Mouse (Mus musculus) kidney, postnatal 10 days (tissue): Measurements from ENCODE around the gene Pdx1.

Experiments used
- DNase-seq: peaks from one replicate; pipeline ENCODE4 v3.0.0; 2021; ENCODE audit warnings: mixed read lengths

The Pdx1 gene

DNA sequence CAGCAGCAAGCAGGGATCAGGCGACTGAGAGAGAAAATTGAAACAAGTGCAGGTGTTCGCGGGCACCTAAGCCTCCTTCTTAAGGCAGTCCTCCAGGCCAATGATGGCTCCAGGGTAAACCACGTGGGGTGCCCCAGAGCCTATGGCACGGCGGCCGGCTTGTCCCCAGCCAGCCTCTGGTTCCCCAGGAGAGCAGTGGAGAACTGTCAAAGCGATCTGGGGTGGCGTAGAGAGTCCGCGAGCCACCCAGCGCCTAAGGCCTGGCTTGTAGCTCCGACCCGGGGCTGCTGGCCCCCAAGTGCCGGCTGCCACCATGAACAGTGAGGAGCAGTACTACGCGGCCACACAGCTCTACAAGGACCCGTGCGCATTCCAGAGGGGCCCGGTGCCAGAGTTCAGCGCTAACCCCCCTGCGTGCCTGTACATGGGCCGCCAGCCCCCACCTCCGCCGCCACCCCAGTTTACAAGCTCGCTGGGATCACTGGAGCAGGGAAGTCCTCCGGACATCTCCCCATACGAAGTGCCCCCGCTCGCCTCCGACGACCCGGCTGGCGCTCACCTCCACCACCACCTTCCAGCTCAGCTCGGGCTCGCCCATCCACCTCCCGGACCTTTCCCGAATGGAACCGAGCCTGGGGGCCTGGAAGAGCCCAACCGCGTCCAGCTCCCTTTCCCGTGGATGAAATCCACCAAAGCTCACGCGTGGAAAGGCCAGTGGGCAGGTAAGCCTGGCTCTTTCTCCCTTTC is at the start of gene Pdx1:
Gene Pdx1 (plus strand): TSS at position 34 of the 747 bp plus-strand sequence.
- no peak for DNase-seq

DNA sequence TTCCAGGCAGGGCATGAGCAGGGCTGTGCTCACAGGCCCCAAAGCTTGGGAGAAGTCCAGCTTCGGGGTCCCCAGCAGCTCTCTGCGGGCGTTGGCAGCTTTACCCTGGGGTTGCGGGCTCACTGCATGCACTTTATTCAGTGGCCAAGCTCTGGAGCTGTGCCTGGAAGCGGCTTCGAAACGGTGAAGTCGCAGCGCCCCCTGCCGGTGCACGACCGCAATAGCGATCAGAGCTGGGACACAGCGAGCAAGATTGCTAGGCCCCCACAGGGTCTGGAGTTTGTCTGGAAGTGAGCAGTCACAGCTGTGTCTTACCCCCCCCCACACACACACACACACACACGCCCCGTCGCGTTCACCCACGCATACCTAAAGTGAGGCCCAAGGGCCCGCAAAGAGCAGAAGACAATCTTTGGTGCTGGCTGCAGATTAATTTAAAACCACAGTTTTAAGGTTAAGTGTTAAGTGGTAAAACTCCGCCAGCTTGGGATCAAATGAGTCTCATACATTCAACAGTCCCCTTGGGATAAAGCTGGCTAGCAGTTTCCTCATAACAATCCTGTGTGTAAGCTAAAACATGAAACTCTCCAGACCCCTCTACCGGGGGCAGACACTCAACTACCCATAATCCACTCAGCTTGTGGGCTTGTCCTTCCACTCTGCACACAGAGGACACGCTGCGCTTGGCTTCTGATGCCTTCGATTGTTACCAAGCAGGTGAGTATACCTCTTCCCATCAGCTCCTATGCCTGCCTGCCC is 42.2 kb upstream of the Pdx1 start:
- peak; percentile 90 for DNase-seq

DNA sequence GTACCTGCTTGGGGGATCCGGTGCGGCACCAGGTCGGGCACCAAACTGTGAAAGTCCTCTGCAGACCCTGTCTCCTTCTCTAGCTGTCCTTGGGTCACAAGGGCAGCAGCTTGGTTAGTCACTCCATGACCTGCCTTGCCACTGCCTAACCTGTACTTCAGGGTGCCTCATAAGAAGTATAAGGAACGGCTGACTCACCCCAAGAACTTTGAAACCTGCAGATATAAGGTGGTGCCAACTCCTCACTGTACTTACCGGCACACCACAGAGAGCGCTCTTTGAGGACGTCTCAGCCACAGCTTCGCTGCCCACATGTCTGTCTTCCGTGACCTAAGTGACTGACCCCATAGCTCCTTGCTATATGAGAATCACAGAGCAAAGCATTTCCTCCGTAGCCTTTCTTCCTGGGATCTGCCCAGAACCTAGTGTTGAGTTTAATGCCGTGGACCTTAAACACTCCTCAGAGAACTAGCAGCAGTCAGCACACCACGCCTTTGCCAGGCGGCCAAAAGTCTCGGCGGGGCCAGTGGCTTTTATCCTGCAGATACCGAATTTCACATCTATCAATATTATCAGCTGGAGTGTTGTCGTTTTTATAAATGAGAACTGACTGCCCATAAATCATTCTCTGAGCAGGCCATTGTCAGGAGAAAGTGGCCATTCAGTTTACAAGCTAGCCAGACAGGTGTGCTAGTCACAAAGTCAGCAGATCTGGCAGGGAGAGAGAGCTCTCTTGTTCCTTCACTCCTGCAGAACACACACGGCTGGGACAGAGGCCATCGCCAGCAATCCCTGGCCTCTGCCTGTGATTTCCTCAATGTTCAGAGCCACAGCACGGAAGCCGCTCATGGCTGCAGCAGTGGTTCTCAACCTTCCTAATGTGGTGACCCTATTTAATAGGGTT is 34.1 kb upstream of the Pdx1 start:
- no peak for DNase-seq

GRCm38 (mm10) chr5:147243908-147244307 is 25.9 kb upstream of the Pdx1 start:
- no peak for DNase-seq

GRCm38 (mm10) chr5:147260189-147260588 is 9.6 kb upstream of the Pdx1 start:
- no peak for DNase-seq

- no peak for DNase-seq
These were observed 9.0 kb upstream of the Pdx1 start for GRCm38 (mm10) chr5:147260778-147261177.

DNA sequence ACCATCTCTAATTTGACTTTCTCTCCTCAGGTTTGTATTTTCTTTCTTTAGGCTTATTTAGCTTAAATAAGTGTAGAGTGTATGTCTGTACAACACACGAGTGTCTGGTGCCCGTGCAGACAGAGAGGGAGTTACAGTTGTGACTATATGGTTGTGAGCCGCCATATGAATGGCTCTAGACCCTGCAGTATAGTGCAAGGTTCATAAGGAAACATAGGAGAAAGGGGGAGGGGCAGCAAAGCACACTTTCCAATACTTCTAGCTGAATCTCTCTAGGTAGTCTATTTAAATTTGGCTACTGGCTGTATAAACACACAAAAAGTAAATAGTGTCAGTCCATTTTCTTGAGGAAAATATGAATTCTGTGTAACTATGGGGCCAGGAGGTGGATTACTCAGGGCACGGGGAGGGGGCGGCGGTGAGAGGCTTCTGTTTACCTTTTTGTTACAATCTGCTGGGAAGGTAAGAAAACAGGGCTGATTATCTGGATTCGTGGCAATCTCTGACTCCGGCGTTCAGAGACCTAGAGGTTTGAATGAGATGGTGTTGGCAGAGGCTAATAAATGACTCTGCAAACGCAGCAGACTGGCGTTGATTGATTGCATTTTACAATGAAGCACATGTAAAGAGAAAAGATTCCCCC is 7.7 kb upstream of the Pdx1 start:
- no peak for DNase-seq

DNA sequence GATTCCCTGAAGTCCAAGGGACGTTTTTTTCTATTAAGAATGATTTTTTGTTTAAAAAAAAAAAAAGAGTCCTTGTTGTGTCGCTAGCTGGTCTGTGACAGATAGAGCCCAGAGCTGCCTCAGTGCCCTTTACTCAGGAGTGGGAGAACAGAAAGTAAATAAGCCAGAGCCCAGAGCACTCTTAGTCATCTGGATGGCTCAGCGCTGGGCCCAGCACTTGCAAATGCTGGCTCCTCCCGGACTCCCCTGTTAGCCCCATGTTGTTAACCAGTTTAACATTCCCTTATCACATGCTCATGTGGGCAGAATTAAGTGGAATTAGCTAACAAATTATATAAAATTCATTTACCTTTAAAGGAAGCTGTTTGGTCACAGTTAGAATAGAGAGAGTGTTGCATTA is 5.8 kb upstream of the Pdx1 start:
- no peak for DNase-seq

GRCm38 (mm10) chr5:147267434-147267833 is 2.3 kb upstream of the Pdx1 start:
- no peak for DNase-seq

DNA sequence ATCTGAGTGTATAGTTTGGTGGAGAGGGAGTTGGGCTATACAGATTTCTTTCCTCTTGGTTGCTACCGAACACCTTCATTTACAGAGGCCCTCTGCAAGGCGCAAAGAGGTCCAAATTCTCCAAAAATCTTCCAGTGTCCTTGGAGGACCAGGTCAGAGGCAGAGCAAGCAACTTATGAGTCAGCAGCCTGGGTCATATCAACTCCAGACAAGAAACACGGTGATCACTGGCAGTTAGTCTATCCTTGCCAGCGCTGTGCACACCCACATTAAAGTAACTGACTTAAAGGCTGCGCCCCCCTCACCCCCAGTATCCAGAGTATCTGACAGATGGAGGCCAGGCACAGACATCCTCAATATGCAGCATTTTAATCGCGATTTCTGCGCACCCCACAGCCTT is 1.0 kb upstream of the Pdx1 start:
- DNase-seq, result no peak

- no peak for DNase-seq
These were observed 388 bp upstream of the Pdx1 start for GRCm38 (mm10) chr5:147269371-147269770.

- no peak for DNase-seq
These were observed 1.2 kb downstream of the Pdx1 start for GRCm38 (mm10) chr5:147270673-147271655.

GRCm38 (mm10) chr5:147272046-147272807 is 2.5 kb downstream of the Pdx1 start:
- no peak for DNase-seq

GRCm38 (mm10) chr5:147272808-147273345 is 3.1 kb downstream of the Pdx1 start:
- no peak for DNase-seq

- no peak for DNase-seq
These were observed 4.7 kb downstream of the Pdx1 start for GRCm38 (mm10) chr5:147274174-147275141.

DNA sequence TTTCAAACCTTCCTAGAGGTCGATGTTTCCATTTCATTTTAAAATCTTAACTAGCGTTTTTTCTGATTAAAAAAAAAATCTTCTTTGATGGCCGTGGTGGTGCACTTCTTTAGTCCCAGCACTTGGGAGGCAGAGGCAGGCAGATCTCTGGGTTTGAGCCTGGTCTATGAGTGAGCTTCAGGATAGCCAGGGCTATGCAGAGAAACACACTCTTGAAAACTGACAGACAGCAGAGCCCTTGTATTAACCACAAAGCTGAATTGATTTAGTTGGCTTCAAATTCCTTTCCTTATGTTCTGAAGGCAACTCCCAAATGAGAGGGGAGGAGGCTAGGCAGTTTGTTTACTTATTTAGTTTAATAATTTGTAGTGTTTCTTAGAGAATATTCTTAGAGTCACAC is 6.0 kb downstream of the Pdx1 start:
- no peak for DNase-seq

DNA sequence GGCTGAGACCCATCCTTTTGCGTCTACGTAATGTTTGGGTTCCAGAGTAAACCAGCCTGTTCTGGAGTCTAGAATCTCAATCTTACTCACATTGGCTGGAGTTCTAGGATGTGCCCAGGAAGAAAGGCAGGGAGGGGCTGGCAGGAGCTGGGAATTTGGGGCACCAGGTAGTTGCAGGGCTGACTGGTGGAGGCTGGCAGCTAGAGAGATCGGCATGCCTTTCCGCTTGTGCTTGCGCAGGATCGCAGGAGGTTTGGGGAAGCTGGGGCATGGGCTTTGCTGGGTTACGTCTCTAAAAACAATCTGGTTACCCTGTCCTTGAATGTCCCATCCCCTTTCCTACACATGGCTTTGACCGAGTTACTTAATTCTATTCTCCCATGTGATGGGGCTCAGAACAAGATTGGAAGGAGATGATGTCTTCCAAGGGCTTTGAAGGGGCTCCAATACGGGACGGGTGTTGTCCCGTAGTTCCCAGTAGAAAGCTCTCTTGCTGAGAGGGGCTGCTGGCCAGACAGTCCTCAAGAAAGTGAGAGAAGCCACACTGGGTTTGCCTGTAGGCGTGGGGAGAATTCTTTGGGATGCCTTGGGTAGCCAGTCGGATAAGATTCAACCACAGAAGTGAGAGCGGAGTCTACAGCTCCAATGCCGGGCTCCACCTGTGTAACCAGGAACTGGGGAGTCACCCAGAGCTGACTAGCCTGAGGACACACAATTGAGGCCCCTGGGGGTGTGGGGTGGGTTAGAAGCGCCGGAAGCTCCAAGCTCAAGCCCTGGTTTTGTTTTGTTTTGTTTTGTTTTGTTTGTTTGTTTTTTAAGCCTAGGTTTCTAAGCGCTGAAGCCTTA is 7.2 kb downstream of the Pdx1 start:
- DNase-seq, result no peak

DNA sequence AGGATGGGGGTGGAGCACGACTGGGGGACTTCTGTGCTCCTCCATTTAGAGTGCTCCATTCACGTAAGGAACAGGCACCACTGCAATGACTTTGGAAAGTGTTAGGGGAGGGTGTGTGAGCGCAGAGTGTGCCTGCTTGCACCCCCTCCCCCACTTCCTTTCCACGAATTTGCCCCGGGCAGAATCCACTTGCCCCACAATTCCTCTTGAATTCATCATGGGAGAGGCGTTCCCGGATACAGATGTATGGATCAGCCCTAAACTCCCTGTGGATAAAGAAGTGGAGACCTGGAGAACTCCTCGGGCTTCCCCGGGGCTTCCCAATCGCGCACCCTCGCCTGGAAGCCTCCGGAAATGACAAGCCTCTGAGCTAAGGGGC is 7.8 kb downstream of the Pdx1 start:
- DNase-seq, result no peak
